In genomic region chr19:45659738-45660502, GRCm38 (mm10) we compare ENCODE assay signal across 8 mouse cellular contexts. TPM values are rescaled to one million over a fixed set of nuclear protein-coding genes. Genes with fewer than 3 reads are reported as not detected.
DNase-seq lines count a peak whose midpoint lies in the region; ATAC-seq lines count a peak whose summit lies in the region.

Gene Fbxw4, minus strand, starts transcription at chr19:45660312.

- peak within 1 kb of the TSS; percentile 99 for H3K9ac ChIP-seq in embryonic facial prominence, embryonic 14.5 days (ENCODE audit: low read depth, low read length)
- H3K9ac ChIP-seq in limb, embryonic 11.5 days (ENCODE audit: low read length) = peak within 1 kb of the TSS; percentile 97
- H3K9ac ChIP-seq in midbrain, embryonic 12.5 days (replicated peaks) = peak within 1 kb of the TSS; percentile 97

- H3K27ac ChIP-seq in embryonic facial prominence, embryonic 14.5 days (replicated peaks; ENCODE audit: low read depth, low read length) = peak within 1 kb of the TSS; percentile 95
- peak within 1 kb of the TSS; percentile 90 for H3K27ac ChIP-seq in limb, embryonic 11.5 days (replicated peaks; ENCODE audit: low read depth, low read length)
- peak within 1 kb of the TSS; percentile 95 for H3K27ac ChIP-seq in midbrain, embryonic 12.5 days (replicated peaks)

- peak within 1 kb of the TSS; percentile 93 for H3K4me2 ChIP-seq in embryonic facial prominence, embryonic 14.5 days (ENCODE audit: low read depth, low read length)
- H3K4me2 ChIP-seq in limb, embryonic 11.5 days (ENCODE audit: low read depth, severe bottlenecking) = peak within 1 kb of the TSS; percentile 77
- peak within 1 kb of the TSS; percentile 80 for H3K4me2 ChIP-seq in midbrain, embryonic 12.5 days (replicated peaks)

- no peaks in the 10 kb centered on the region for H3K27me3 ChIP-seq in embryonic facial prominence, embryonic 14.5 days (replicated peaks; ENCODE audit: control insufficient read depth, insufficient read depth, low read length)
- H3K27me3 ChIP-seq in limb, embryonic 11.5 days (ENCODE audit: control insufficient read depth, insufficient read depth, low read length) = no peaks in the 10 kb centered on the region
- H3K27me3 ChIP-seq in midbrain, embryonic 12.5 days = peaks cover 3% of the 10 kb centered on the region; the same call in 1 of the 2 replicates

- H3K4me3 ChIP-seq in embryonic facial prominence, embryonic 14.5 days (ENCODE audit: low read depth, low read length) = peak within 1 kb of the TSS; percentile 92
- H3K4me3 ChIP-seq in limb, embryonic 11.5 days (ENCODE audit: low read depth, low read length) = peak within 1 kb of the TSS; percentile 73
- peak within 1 kb of the TSS; percentile 81 for H3K4me3 ChIP-seq in midbrain, embryonic 12.5 days

- peak; percentile 68 for DNase-seq in 416B (ENCODE audit: low read depth)
- DNase-seq in adrenal gland, postnatal 36 days = peak; percentile 83 to 85
- DNase-seq in embryonic facial prominence, embryonic 14.5 days (ENCODE audit: low spot score) = peak; percentile 72
- DNase-seq in heart, adult 8-10 months (ENCODE audit: low spot score) = peak; percentile 58
- peak; percentile 43 to 65 for DNase-seq in kidney, adult 8-10 months
- peak; percentile 79 for DNase-seq in limb, embryonic 11.5 days (ENCODE audit: low spot score)
- DNase-seq in spleen, adult 12 weeks (ENCODE audit: low spot score) = peak; percentile 72

- H3K36me3 ChIP-seq in embryonic facial prominence, embryonic 14.5 days (ENCODE audit: control insufficient read depth, insufficient read depth, low read length) = no peaks in the 10 kb centered on the region
- H3K36me3 ChIP-seq in limb, embryonic 11.5 days (ENCODE audit: control insufficient read depth, insufficient read depth, low read length) = no peaks in the 10 kb centered on the region
- no peaks in the 10 kb centered on the region for H3K36me3 ChIP-seq in midbrain, embryonic 12.5 days

- peak; percentile 85 for ATAC-seq in embryonic facial prominence, embryonic 14.5 days (ENCODE audit: low read depth)
- peak; percentile 72 for ATAC-seq in limb, embryonic 11.5 days (ENCODE audit: insufficient number of reproducible peaks, low FRiP score, low TSS enrichment, low read depth)
- peak; percentile 87 for ATAC-seq in midbrain, embryonic 12.5 days (ENCODE audit: low FRiP score, low read depth)

- H3K9me3 ChIP-seq in embryonic facial prominence, embryonic 14.5 days (ENCODE audit: control insufficient read depth, low read length) = no peaks in the 10 kb centered on the region
- no peaks in the 10 kb centered on the region for H3K9me3 ChIP-seq in limb, embryonic 11.5 days (ENCODE audit: control insufficient read depth, low read length)
- H3K9me3 ChIP-seq in midbrain, embryonic 12.5 days = no peaks in the 10 kb centered on the region

- H3K4me1 ChIP-seq in embryonic facial prominence, embryonic 14.5 days (ENCODE audit: control insufficient read depth, insufficient read depth, low read length) = peaks cover 37% of the 10 kb centered on the region
- peaks cover 16% of the 10 kb centered on the region for H3K4me1 ChIP-seq in limb, embryonic 11.5 days (ENCODE audit: control insufficient read depth, insufficient read depth, low read length)
- peaks cover 27% of the 10 kb centered on the region for H3K4me1 ChIP-seq in midbrain, embryonic 12.5 days

- under 1% methylated on average over 40 of the region's 94 CpGs for WGBS in embryonic facial prominence, embryonic 14.5 days
- under 1% methylated on average over 75 of the region's 94 CpGs for WGBS in limb, embryonic 11.5 days
- WGBS in midbrain, embryonic 12.5 days = 1% methylated on average over 74 of the region's 94 CpGs

RNA-seq across cellular contexts. Expression of gene Fbxw4, which starts in this region (rescaled TPM):
- total RNA-seq in adrenal gland, postnatal 36 days (2021) = 10 to 100 TPM; 30.7 to 35.0 TPM
- polyA plus RNA-seq in embryonic facial prominence, embryonic 14.5 days (2014; fragmentation: Nextera tagmentation; extraction: Ambion mirVana) = 6.1 and 6.9 TPM in 2 replicates
- 10 to 100 TPM; 27.2 to 32.6 (median 31.2) TPM for total RNA-seq in heart, adult 8-10 months (2022)
- 3.3 and 4.4 TPM in 2 replicates for polyA plus RNA-seq in limb, embryonic 11.5 days (2014; fragmentation: Nextera tagmentation; extraction: Ambion mirVana)
- polyA plus RNA-seq in midbrain, embryonic 12.5 days (2016; fragmentation: Nextera tagmentation; extraction: Ambion mirVana) = 4.2 and 5.9 TPM in 2 replicates

Comparison
In these comparisons a context has a peak if more than half of its experiments do, and no peak if none do; other contexts are left out.
1. Peak in every context shown above with its lines: DNase-seq, ATAC-seq, H3K4me3 ChIP-seq and H3K27ac ChIP-seq.